Mouse (Mus musculus) lung, postnatal 0 days (tissue): ENCODE measurements at regions not wholly inside any gene's neighbourhood (a gene's known extent, or its start where the extent isn't known, plus 50 kb on each side); places are given as distances from the start of the nearest gene placed in this dataset.

Source experiments
- CTCF ChIP-seq: IDR thresholded peaks from 2 replicates; pipeline ENCODE4 v1.5.1; 2016; ENCODE audit warnings: antibody characterized with exemption, mild to moderate bottlenecking
- EP300 ChIP-seq: IDR thresholded peaks from 2 replicates; pipeline ENCODE4 v1.6.1; 2016; ENCODE audit warnings: antibody characterized with exemption, mild to moderate bottlenecking, control low read depth

DNA sequence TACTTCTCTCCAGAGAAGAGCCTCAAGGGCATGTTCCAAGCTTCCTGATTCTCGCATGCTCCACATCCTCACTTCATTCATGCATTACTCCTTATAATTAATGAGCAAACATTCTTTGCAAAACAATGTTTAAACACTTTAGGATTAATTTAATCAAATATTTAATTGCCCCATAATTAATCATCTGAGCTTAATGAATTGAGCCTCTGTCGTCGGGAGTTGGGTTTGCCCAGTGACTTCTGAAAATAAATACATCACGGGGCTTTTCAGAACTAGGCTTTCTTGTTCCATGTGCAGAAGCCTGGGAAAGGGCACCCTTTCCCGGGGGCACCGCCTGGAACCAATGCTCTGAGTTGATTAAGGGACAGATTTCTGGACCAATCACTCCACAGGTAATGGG lies 135.1 kb downstream of the Wscd1 start:
- TF ChIP-seq CTCF, result no peak
- no peak for TF ChIP-seq EP300
